Mouse (Mus musculus) erythroblast, embryonic 14.5 days (primary cell): ENCODE data around the gene Nsmce1.

Experiments used
- GATA1 ChIP-seq: IDR thresholded peaks from 2 replicates; pipeline ENCODE4 v1.6.1; 2012; ENCODE audit warnings: low read length, inconsistent platforms, mixed read lengths
- TAL1 ChIP-seq: IDR thresholded peaks from 3 replicates; pipeline ENCODE4 v1.6.1; 2012; ENCODE audit warnings: low read length, inconsistent platforms, mixed read lengths

DNA sequence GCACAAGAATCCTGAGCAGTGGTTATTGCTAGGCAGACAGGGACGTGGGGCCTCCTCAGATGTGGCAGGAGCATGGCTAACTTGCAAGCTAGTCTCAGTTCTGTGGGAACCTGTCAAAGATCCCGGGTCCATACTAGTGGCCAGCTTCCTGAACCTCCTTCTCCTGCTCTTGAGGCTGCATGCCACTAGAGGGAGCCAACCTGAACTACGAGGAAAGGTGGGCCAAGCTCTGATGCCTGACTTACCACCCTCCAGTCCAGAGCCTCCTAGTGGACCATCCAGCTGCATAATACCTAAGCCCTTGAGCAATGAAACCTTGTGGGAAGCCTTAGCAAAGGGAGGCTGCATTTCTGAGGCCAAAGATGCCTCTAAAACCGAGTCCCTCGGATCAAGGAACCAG, 21.5 kb downstream of the Nsmce1 start:
- no peak for TF ChIP-seq GATA1
- no peak for TF ChIP-seq TAL1
